Mouse (Mus musculus) embryonic fibroblast, embryonic 13.5 days (primary cell): Measurements from ENCODE around the gene Triobp.

Experiments used
- CTCF ChIP-seq: IDR thresholded peaks from 2 replicates; pipeline ENCODE4 v1.5.1; 2011; ENCODE audit warnings: mild to moderate bottlenecking, control low read depth, low read length, moderate library complexity, borderline replicate concordance; ENCODE audit not compliant: insufficient read depth
- POLR2A ChIP-seq: IDR thresholded peaks from 2 replicates; pipeline ENCODE4 v1.6.1; 2011; ENCODE audit warnings: low read depth, mild to moderate bottlenecking, control low read depth, low read length, moderate library complexity

DNA sequence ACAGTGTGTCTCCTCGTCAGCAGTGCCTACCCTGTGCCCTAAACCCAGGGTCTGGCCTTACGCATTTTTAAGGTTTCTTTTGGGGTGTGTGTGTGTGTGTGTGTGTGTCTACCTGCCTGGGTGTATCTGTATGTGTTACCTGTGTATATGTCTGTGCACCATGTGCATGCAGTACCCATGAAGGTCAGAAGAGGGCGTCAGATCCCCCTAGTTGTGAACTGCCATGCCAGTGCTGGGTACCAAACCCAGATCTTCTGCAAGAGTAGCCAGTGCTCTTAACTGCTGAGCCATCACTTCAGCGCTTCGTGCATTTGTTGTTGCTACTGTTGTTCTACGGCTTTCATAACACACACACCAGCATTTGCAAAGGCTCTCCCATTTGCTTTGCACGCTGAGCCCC, 44.7 kb downstream of the Triobp start:
- TF ChIP-seq CTCF, result no peak
- TF ChIP-seq POLR2A, result no peak
